Mouse (Mus musculus): ENCODE data around the gene Cyb5r2.

GRCm38 (mm10) chr7:107742963-107743465 lies 14.8 kb downstream of the Cyb5r2 start:
- TF ChIP-seq CTCF (IDR thresholded peaks at IDR 0.05; ENCODE audit: borderline replicate concordance, insufficient read depth, low read depth, low read length) (no peak), POLR2A (IDR thresholded peaks at IDR 0.05; ENCODE audit: borderline replicate concordance, insufficient read depth, low read length) (no peak)

All from cerebellum, adult 2 months (tissue).